Mouse (Mus musculus): ENCODE results near the gene Vps41.

Gene Vps41

DNA sequence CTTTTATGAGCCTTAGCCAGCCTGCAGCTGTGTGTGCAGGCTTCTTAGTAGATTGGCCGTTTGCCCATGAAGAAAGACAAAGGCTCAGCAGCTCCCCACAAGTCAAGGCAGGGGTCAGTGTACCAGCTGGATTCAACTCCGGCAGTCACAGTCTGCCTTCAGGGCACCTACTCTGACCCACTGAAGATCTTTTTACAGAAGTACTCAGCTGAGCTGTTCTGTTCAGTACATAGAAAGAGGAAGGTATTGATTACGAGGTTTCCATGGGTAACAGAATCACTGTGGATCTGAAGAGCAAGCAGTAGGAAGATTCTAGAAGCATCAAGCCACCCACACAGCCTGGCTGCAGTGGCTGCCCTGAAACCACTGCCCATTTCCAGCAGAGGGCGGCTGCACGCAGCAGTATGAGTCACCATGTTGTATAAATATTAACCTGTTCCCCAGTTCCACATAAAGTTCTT is 151.0 kb downstream of the Vps41 start:
- no peak for DNase-seq (ENCODE audit: extremely low spot score, low spot score)

GRCm38 (mm10) chr13:18868825-18869224 is 151.7 kb downstream of the Vps41 start:
- no peak for DNase-seq (ENCODE audit: extremely low spot score, low spot score)

DNA sequence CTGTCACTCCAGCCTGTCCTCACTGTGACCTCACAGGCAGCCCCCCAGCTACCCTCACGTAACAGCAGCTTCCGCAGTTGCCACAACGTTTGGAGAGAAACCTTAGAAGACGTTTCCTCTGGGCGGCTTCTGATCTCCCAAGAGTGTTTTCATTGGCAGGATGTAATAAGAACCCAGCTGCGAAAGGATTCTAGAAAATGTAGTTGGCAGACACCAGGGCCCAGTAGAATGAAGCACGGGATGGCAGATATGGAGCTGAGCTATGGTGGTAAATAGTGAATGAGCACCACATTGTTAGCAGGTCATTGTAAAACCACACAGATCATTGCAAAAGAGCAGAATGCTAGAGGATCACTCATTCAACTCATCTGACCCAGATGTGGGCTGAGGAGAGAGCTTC is 158.2 kb downstream of the Vps41 start:
- no peak for DNase-seq (ENCODE audit: extremely low spot score, low spot score)

GRCm38 (mm10) chr13:18892910-18893309 is 175.8 kb downstream of the Vps41 start:
- no peak for DNase-seq (ENCODE audit: extremely low spot score, low spot score)

DNA sequence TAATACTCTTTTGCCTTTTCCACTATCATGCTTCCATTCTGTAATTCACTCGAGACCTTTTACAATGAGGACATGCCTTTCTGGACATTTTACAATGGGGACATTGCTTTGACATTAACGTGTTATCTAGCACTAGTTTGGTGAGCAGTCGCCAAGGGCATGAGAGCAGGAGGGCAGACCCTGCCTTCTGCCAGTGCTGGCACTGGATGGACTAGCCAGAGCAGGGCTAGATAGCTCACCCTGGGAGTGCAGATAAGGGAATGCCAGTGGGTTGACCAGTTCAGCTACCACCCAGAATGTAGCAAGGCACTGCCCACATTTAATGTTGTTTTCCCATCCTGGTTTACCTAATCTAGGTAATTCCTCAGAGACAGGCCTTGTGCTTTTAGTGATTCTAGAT is 179.7 kb downstream of the Vps41 start:
- no peak for DNase-seq (ENCODE audit: extremely low spot score, low spot score)

- no peak for DNase-seq (ENCODE audit: extremely low spot score, low spot score)
Measured at GRCm38 (mm10) chr13:18903623-18904022, 186.5 kb downstream of the Vps41 start.

DNA sequence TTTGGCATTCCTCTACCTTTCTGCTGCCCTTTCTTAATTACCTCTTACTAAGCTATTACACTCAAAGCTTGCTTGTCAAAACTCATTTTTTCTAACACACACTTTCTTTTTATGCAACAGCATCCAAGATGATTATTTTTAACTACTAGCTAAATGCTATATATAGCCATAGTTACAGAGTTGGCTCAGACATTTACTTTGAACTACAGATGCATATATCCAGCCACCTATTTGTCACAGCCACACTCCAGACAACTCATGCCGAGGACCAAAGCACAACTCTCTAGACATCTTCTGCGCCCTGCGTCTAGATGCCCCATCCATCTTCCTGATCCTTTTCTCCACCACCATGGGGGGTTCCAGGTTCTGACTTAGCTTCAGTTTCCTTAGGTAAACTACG is 197.7 kb downstream of the Vps41 start:
- DNase-seq (ENCODE audit: extremely low spot score, low spot score), result no peak
